Mouse (Mus musculus): ENCODE data around the gene Gm10799.

DNA sequence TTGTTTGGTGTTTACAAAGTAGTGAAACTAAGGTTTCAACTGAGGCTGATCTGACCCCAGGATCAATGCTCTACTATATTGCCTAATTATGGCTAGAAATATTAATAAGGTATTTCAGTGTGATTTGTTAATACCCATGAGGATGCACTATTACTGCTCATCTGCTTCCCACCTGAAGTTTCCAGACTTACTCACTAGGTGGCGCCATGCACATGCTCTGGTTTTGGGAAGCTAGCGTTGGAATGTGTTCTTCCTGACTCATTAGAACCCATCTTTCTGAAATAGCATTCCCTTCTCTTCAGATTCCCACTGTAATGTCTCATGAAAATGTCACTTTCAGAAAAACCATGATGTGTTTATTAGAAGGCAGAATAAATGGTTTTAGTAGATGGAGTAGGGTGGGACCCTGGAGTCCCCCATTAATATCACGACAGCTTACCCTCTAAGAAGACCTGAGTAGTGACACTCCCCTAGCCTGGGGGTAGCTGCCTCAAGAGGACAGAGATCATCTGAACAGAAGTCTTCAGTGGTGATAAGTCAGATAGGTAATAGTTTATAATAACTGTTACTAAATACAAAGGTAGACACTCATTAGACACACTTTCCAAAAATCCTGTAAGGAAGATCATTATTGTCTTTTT lies 33.4 kb downstream of the Gm10799 start:
- TF ChIP-seq POLR2A (IDR thresholded peaks at IDR 0.05; ENCODE audit: extremely low read depth, insufficient read depth, low read length) (no peak), CTCF (IDR thresholded peaks at IDR 0.05; ENCODE audit: extremely low read depth, insufficient read depth, low read length) (peak; percentile 97)
